In the genomic region with DNA sequence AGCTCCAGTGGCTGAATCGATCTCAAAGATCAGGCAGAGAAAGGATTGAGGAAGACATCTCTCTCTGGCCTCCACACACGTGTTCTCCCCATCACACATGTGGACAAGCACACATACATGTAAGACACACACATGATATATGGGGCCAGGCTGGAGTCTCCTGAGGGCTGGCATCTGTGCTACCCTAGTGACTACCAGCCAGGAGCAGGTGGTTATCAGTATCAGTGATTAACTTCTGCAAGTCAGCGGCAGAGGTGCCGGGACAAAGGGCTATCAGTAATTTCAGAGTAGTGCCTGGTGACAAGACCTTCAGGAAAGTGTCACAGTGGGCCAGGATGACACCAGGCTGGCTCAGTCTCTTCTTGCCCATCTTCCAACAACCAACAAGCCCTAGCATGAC, we compare ENCODE assay signal across 23 mouse cellular contexts. TPM values are rescaled to one million over a fixed set of nuclear protein-coding genes. Genes with fewer than 3 reads are reported as not detected.
DNase-seq lines count a peak whose midpoint lies in the region; ATAC-seq lines count a peak whose summit lies in the region.
"Had no signal": no experiment of that assay in that cellular context is flagged by ENCODE, and none has a peak within 500 bp of the region (broad histone marks: within the 10 kb centered on the region; RNA-seq: fewer than 3 reads in every experiment).

No protein-coding gene starts in this region.

- no peak for DNase-seq in heart, adult 8-10 months (ENCODE audit: low spot score)
- DNase-seq in MEL-GATA-1-ER (ENCODE audit: extremely low read depth, low read depth): peak; percentile 78
- no peak for DNase-seq in gastrocnemius, postnatal 36 days
- no peak for DNase-seq in left cerebral cortex, adult 18-20 months (ENCODE audit: low spot score in 2 of 2)
- no peak for DNase-seq in urinary bladder, postnatal 14 days (ENCODE audit: low spot score)
- DNase-seq: B cell, adult 2 months; cerebellum, adult 9-10 months; gastrocnemius, postnatal 14 days; layer of hippocampus, postnatal 36 days; thymus, postnatal 14 days had no signal

- peak overlapping the region; percentile 49; the same call in 1 of the 2 replicates for H3K27ac ChIP-seq in heart, embryonic 13.5 days (replicated peaks)
- no peak overlapping the region for H3K27ac ChIP-seq in intestine, embryonic 16.5 days (ENCODE audit: low read length)
- H3K27ac ChIP-seq: embryonic facial prominence, embryonic 13.5 days; kidney, postnatal 0 days; limb, embryonic 15.5 days; midbrain, embryonic 10.5 days had no signal

- H3K9me3 ChIP-seq in heart, embryonic 13.5 days: no peaks in the 10 kb centered on the region; the same call in 1 of the 2 replicates
- no peaks in the 10 kb centered on the region for H3K9me3 ChIP-seq in intestine, embryonic 16.5 days (ENCODE audit: control insufficient read depth, low read length)
- H3K9me3 ChIP-seq: embryonic facial prominence, embryonic 13.5 days; limb, embryonic 15.5 days had no signal

- H3K27me3 ChIP-seq in heart, embryonic 13.5 days (replicated peaks): peaks cover 17% of the 10 kb centered on the region; the same call in 1 of the 2 replicates
- no peaks in the 10 kb centered on the region for H3K27me3 ChIP-seq in intestine, embryonic 16.5 days (replicated peaks; ENCODE audit: control insufficient read depth, insufficient read depth, low read length)
- H3K27me3 ChIP-seq: embryonic facial prominence, embryonic 13.5 days had no signal

- peak overlapping the region; percentile 46 for H3K4me2 ChIP-seq in heart, embryonic 13.5 days
- H3K4me2 ChIP-seq in intestine, embryonic 16.5 days (ENCODE audit: low read depth, low read length): no peak overlapping the region
- H3K4me2 ChIP-seq: embryonic facial prominence, embryonic 13.5 days; limb, embryonic 15.5 days had no signal

- intact Hi-C loops in gastrocnemius, postnatal 36 days (cut with DNase I): no loop called here

- H3K4me1 ChIP-seq in heart, embryonic 13.5 days: peaks cover 3% of the 10 kb centered on the region; the same call in 1 of the 2 replicates
- H3K4me1 ChIP-seq in intestine, embryonic 16.5 days (ENCODE audit: control insufficient read depth, insufficient read depth, low read length): no peaks in the 10 kb centered on the region
- H3K4me1 ChIP-seq: embryonic facial prominence, embryonic 13.5 days; limb, embryonic 15.5 days; midbrain, embryonic 10.5 days had no signal

- WGBS in heart, embryonic 13.5 days: 42% methylated on average over 4 of the region's 4 CpGs
- WGBS in intestine, embryonic 16.5 days: 81% methylated on average over 4 of the region's 4 CpGs

- peak overlapping the region; percentile 37 for H3K4me3 ChIP-seq in heart, embryonic 13.5 days
- no peak overlapping the region for H3K4me3 ChIP-seq in intestine, embryonic 16.5 days (ENCODE audit: low read length)
- H3K4me3 ChIP-seq: embryonic facial prominence, embryonic 13.5 days; limb, embryonic 15.5 days; myocyte had no signal

- 0 out of 2 replicates have a peak, but pooled peaks have one; percentile 55 for ATAC-seq in heart, embryonic 13.5 days (ENCODE audit: extremely low read depth, insufficient number of reproducible peaks, low FRiP score, low TSS enrichment)
- ATAC-seq in intestine, embryonic 16.5 days: peak; percentile 65
- peak; percentile 78 for ATAC-seq in megakaryocyte progenitor cell, adult 5-6 weeks (replicated peaks; ENCODE audit: poor library complexity)
- ATAC-seq: activated CD4-positive, CD25-positive, alpha-beta regulatory T cell, adult 4 months; forebrain, embryonic 16.5 days; hindbrain, embryonic 16.5 days had no signal

- peak overlapping the region; percentile 54; the same call in 1 of the 2 replicates for H3K9ac ChIP-seq in heart, embryonic 13.5 days
- no peak overlapping the region for H3K9ac ChIP-seq in intestine, embryonic 16.5 days (ENCODE audit: low read depth, low read length)
- H3K9ac ChIP-seq: embryonic facial prominence, embryonic 13.5 days; limb, embryonic 15.5 days had no signal

- no peaks in the 10 kb centered on the region for H3K36me3 ChIP-seq in heart, embryonic 13.5 days
- no peaks in the 10 kb centered on the region for H3K36me3 ChIP-seq in intestine, embryonic 16.5 days (ENCODE audit: control insufficient read depth, insufficient read depth, low read length)
- H3K36me3 ChIP-seq: embryonic facial prominence, embryonic 13.5 days; limb, embryonic 15.5 days; midbrain, embryonic 10.5 days had no signal

RNA-seq across cellular contexts. Expression of gene Cldn13, which starts 1.6 kb away (rescaled TPM):
- polyA plus RNA-seq in heart, embryonic 13.5 days (2015; fragmentation: Nextera tagmentation; extraction: Ambion mirVana): 3.2 and 9.9 TPM in 2 replicates
- total RNA-seq in heart, adult 8-10 months (2022): not detected
- 2.1 and 6.4 TPM in 2 replicates for polyA plus RNA-seq in intestine, embryonic 16.5 days (2015; fragmentation: Nextera tagmentation; extraction: Ambion mirVana)
- total RNA-seq in megakaryocyte progenitor cell, adult 5-6 weeks (2015): 17.0 and 19.0 TPM in 2 replicates
- total RNA-seq in megakaryocyte progenitor cell, adult 5-6 weeks (2017): 5.3 and 10.9 TPM in 2 replicates
- total RNA-seq in gastrocnemius, postnatal 36 days (2021): not detected
- total RNA-seq in left cerebral cortex, adult 18-20 months (2021): not detected
- total RNA-seq: ES-E14; gastrocnemius, postnatal 14 days; layer of hippocampus, postnatal 36 days had no signal
- polyA plus RNA-seq: forebrain, embryonic 16.5 days; hindbrain, embryonic 16.5 days; myocyte had no signal

RNA-seq across cellular contexts. Expression of gene Tmem270, which starts 7.2 kb away (rescaled TPM):
- polyA plus RNA-seq in heart, embryonic 13.5 days (2015; fragmentation: Nextera tagmentation; extraction: Ambion mirVana): not detected in 2 replicates
- total RNA-seq in heart, adult 8-10 months (2022): not detected
- polyA plus RNA-seq in intestine, embryonic 16.5 days (2015; fragmentation: Nextera tagmentation; extraction: Ambion mirVana): not detected in 2 replicates
- total RNA-seq in megakaryocyte progenitor cell, adult 5-6 weeks (2015): not detected in 2 replicates
- not detected in 2 replicates for total RNA-seq in megakaryocyte progenitor cell, adult 5-6 weeks (2017)
- not detected for total RNA-seq in gastrocnemius, postnatal 36 days (2021)
- total RNA-seq in left cerebral cortex, adult 18-20 months (2021): not detected
- total RNA-seq: ES-E14; gastrocnemius, postnatal 14 days; layer of hippocampus, postnatal 36 days had no signal
- polyA plus RNA-seq: activated CD4-positive, CD25-positive, alpha-beta regulatory T cell, adult 4 months; embryonic facial prominence, embryonic 13.5 days; forebrain, embryonic 16.5 days; heart, embryonic 16.5 days; hindbrain, embryonic 16.5 days; kidney, postnatal 0 days; limb, embryonic 15.5 days; midbrain, embryonic 10.5 days; myocyte had no signal

RNA-seq across cellular contexts. Expression of gene Mettl27, which starts 18.4 kb away (rescaled TPM):
- polyA plus RNA-seq in heart, embryonic 13.5 days (2015; fragmentation: Nextera tagmentation; extraction: Ambion mirVana): 9.3 and 10.4 TPM in 2 replicates
- total RNA-seq in heart, adult 8-10 months (2022): 10 to 100 TPM in 1 of 4 experiments, 1 to 10 TPM in 3; 6.3 to 11.9 (median 7.9) TPM
- 27.2 TPM in 2 replicates for polyA plus RNA-seq in intestine, embryonic 16.5 days (2015; fragmentation: Nextera tagmentation; extraction: Ambion mirVana)
- total RNA-seq in megakaryocyte progenitor cell, adult 5-6 weeks (2015): 1.9 and 3.9 TPM in 2 replicates
- 0.92 and 3.4 TPM in 2 replicates for total RNA-seq in megakaryocyte progenitor cell, adult 5-6 weeks (2017)
- 1 to 10 TPM; 5.1 to 6.4 TPM for total RNA-seq in gastrocnemius, postnatal 36 days (2021)
- 1 to 10 TPM; 7.4 to 9.7 TPM for total RNA-seq in left cerebral cortex, adult 18-20 months (2021)

RNA-seq across cellular contexts. Expression of gene Cldn4, which starts 33.0 kb away (rescaled TPM):
- 1.6 and 1.7 TPM in 2 replicates for polyA plus RNA-seq in heart, embryonic 13.5 days (2015; fragmentation: Nextera tagmentation; extraction: Ambion mirVana)
- total RNA-seq in heart, adult 8-10 months (2022): not detected
- polyA plus RNA-seq in intestine, embryonic 16.5 days (2015; fragmentation: Nextera tagmentation; extraction: Ambion mirVana): 48.7 and 54.2 TPM in 2 replicates
- not detected in 2 replicates for total RNA-seq in megakaryocyte progenitor cell, adult 5-6 weeks (2015)
- total RNA-seq in megakaryocyte progenitor cell, adult 5-6 weeks (2017): not detected in 2 replicates
- total RNA-seq in gastrocnemius, postnatal 36 days (2021): not detected
- total RNA-seq in left cerebral cortex, adult 18-20 months (2021): not detected
- total RNA-seq: gastrocnemius, postnatal 14 days; layer of hippocampus, postnatal 36 days had no signal
- polyA plus RNA-seq: activated CD4-positive, CD25-positive, alpha-beta regulatory T cell, adult 4 months; forebrain, embryonic 16.5 days; hindbrain, embryonic 16.5 days; myocyte had no signal

Comparison
In these comparisons a context has a peak if more than half of its experiments do, and no peak if none do; other contexts are left out.
1. RNA of gene Cldn13, which starts 1.6 kb away (total RNA-seq): 5.3 to 19.0 TPM in megakaryocyte progenitor cell, adult 5-6 weeks; not detected in heart, adult 8-10 months, not detected in gastrocnemius, postnatal 36 days and not detected in left cerebral cortex, adult 18-20 months; every median in the first group is over 4 times any median in the second.
2. Peak in every context shown above with its lines, with median percentiles within 50 percentile points of each other: ATAC-seq.